Mouse (Mus musculus) embryonic facial prominence, embryonic 14.5 days (tissue): ENCODE data around the gene Sfxn5. TPM values are rescaled to one million over a fixed set of nuclear protein-coding genes. Genes with fewer than 3 reads are reported as not detected.
A peak's percentile ranks its signal among the peaks of the same experiment; 100 is the strongest.

Source experiments
- ATAC-seq: fragments of 200-750 bp; cut with Nextera tagmentation; 2 replicates; pipeline ENCODE4 v1.8.0; 2017; ENCODE audit warnings: low read depth, moderate number of reproducible peaks, moderate TSS enrichment
- DNase-seq: peaks from one replicate; pipeline ENCODE4 v3.0.0-alpha.2; 2015; ENCODE audit warnings: low spot score
- H3K27ac ChIP-seq: fragments of 300-500 bp; sonication (generic); replicated peaks from 2 replicates; pipeline ENCODE4 v1.5.1; 2014; ENCODE audit warnings: low read depth, mild to moderate bottlenecking, low read length, moderate library complexity
- H3K27me3 ChIP-seq: fragments of 300-500 bp; sonication (generic); replicated peaks from 2 replicates; pipeline ENCODE4 v1.6.1; 2014; ENCODE audit warnings: low read length; ENCODE audit not compliant: control insufficient read depth, insufficient read depth
- H3K36me3 ChIP-seq: fragments of 300-500 bp; sonication (generic); 2 replicates; pipeline ENCODE4 v1.6.1; 2014; ENCODE audit warnings: low read length, mixed read lengths; ENCODE audit not compliant: control insufficient read depth, insufficient read depth
- H3K4me1 ChIP-seq: fragments of 300-500 bp; sonication (generic); 2 replicates; pipeline ENCODE4 v1.6.1; 2014; ENCODE audit warnings: antibody characterized with exemption, low read length; ENCODE audit not compliant: control insufficient read depth, insufficient read depth
- H3K4me2 ChIP-seq: fragments of 300-500 bp; sonication (generic); 2 replicates; pipeline ENCODE4 v1.6.1; 2014; ENCODE audit warnings: low read depth, mild to moderate bottlenecking, low read length, moderate library complexity, mixed read lengths
- H3K4me3 ChIP-seq: fragments of 300-500 bp; sonication (generic); 2 replicates; pipeline ENCODE4 v1.5.1; 2014; ENCODE audit warnings: low read depth, mild to moderate bottlenecking, low read length
- H3K9ac ChIP-seq: fragments of 300-500 bp; sonication (generic); 2 replicates; pipeline ENCODE4 v1.6.1; 2014; ENCODE audit warnings: low read depth, mild to moderate bottlenecking, low read length, moderate library complexity, mixed read lengths
- H3K9me3 ChIP-seq: fragments of 300-500 bp; sonication (generic); 2 replicates; pipeline ENCODE4 v1.6.1; 2016; ENCODE audit warnings: low read length; ENCODE audit not compliant: control insufficient read depth
- WGBS: fragments of 180-500 bp; shearing (Covaris S2); extraction: QIAGEN DNeasy Blood & Tissue Kit; methylation state at CpG from one replicate; pipeline ENCODE4 v1.1.7; 2014; 5-methylcytosine and 5-hydroxymethylcytosine counted together
- polyA plus RNA-seq: library from polyadenylated mRNA; unstranded; fragments of >200 nt; fragmentation: Nextera tagmentation; extraction: Ambion mirVana; gene quantifications from 2 replicates; pipeline ENCODE4 v1.2.1, GENCODE M21; 2014

The Sfxn5 gene
- polyA plus RNA-seq, 1 experiment from 2014 or later, result 6.7 TPM

DNA sequence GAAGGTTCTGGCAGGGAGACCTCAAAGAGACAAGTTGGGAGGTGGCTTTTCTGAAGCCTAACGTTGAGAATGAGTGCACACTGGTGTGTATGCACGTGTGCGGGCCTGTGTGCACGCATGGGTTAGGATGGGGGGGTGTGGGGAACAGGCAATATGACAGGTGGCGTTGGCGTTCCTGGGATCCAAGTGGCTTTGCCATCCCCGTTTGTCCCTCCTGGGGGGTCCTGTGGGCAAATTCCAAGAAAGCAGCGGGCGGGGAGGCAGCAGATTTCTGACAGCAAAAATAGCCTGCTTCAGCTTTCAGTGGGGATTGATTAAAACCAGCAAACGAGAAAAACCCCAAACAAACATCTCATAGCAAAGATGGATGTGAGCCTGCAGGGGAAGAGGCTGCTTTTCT is 110.7 kb downstream of the Sfxn5 start:
- H3K9ac ChIP-seq, result no peak overlapping the region
- no peak overlapping the region for H3K4me2 ChIP-seq
- no peaks in the 10 kb centered on the region for H3K9me3 ChIP-seq
- no peaks in the 10 kb centered on the region for H3K36me3 ChIP-seq
- no peak overlapping the region for H3K27ac ChIP-seq
- H3K4me3 ChIP-seq, result no peak overlapping the region
- no peaks in the 10 kb centered on the region for H3K27me3 ChIP-seq
- DNase-seq (no peak), ATAC-seq (no peak)
- WGBS, result 62% methylated on average over 10 of the region's 10 CpGs
- peaks cover 9% of the 10 kb centered on the region for H3K4me1 ChIP-seq

GRCm38 (mm10) chr6:85220917-85221316 is 112.3 kb downstream of the Sfxn5 start:
- Histone ChIP-seq H3K4me1 (peaks cover 9% of the 10 kb centered on the region), H3K27me3 (no peaks in the 10 kb centered on the region), H3K9me3 (no peaks in the 10 kb centered on the region), H3K9ac (no peak overlapping the region), H3K27ac (no peak overlapping the region), H3K36me3 (no peaks in the 10 kb centered on the region), H3K4me2 (no peak overlapping the region), H3K4me3 (no peak overlapping the region)
- ATAC-seq (peak; percentile 64; the same call in 1 of the 2 replicates), DNase-seq (peak; percentile 47)
- 33% methylated on average over 4 of the region's 4 CpGs for WGBS

DNA sequence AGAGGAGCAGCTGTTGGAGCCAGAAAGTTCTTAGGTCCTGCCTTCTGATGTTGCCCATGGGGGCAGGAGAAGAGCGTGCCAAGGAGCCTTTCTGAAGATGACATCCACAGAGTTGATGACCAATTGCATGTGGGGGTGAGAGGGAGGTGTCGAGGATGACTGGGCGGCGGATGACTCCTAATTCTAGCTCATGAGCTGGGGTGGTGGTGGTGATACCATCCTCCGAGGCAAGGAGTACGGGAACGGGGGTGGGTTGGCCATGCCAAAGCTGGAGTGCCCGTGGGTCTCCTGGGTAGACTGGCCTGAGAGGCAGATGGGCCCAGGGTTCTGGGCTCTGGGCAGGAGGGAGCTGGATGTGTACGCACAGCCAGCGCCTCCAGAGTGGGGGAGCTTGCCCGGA is 113.5 kb downstream of the Sfxn5 start:
- no peaks in the 10 kb centered on the region for H3K27me3 ChIP-seq
- ATAC-seq, result no peak
- no peaks in the 10 kb centered on the region for H3K36me3 ChIP-seq
- whole genome bisulfite sequencing, result 93% methylated on average over 11 of the region's 11 CpGs
- no peak for DNase-seq
- no peak overlapping the region for H3K27ac ChIP-seq
- H3K9ac ChIP-seq, result no peak overlapping the region
- H3K4me2 ChIP-seq, result no peak overlapping the region
- H3K4me1 ChIP-seq, result peaks cover 9% of the 10 kb centered on the region
- H3K4me3 ChIP-seq, result no peak overlapping the region
- H3K9me3 ChIP-seq, result no peaks in the 10 kb centered on the region

DNA sequence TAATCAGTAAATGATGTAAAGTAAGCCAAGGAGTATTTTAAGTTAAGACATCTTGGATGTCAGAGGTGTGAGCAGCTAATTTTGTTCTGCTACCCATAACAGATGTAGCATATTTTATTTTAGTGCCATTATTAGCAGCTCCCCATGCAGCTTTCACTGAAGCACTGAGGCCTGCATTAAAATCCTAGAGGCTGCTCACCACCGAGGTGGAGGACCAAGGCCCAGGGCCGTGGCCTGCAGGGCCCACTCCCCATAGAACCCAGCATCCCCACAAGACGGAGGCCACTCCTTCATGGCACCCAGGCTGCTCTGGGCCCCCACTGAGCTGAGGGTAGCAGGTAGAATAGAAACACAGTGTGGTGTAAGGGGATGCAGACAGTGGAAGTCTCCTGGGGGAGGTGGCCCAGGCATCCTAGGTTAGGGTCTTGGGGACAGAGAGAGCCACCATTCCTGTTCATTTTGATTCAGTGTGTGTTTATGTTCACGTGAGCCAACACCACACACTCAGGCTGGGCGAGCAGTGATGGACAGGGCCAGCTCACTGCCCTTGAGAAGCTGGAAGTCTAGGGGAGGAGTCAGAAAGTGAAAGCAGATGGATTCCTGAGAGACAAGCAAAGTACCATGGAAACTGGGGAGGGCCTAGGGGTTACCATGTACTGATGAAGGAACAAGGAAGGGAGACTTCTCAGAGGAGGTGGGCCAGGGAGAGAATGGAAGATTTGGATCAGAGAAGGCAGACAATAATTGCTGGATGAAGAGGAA is 114.4 kb downstream of the Sfxn5 start:
- DNase-seq (no peak), ATAC-seq (no peak)
- Histone ChIP-seq H3K36me3 (no peaks in the 10 kb centered on the region), H3K4me3 (no peak overlapping the region), H3K4me1 (peaks cover 9% of the 10 kb centered on the region), H3K4me2 (no peak overlapping the region), H3K27me3 (no peaks in the 10 kb centered on the region), H3K9me3 (no peaks in the 10 kb centered on the region), H3K27ac (no peak overlapping the region), H3K9ac (no peak overlapping the region)
- WGBS, result 38% methylated on average over 5 of the region's 5 CpGs

GRCm38 (mm10) chr6:85218251-85218650 is 115.0 kb downstream of the Sfxn5 start:
- Histone ChIP-seq H3K4me3 (no peak overlapping the region), H3K9ac (no peak overlapping the region), H3K36me3 (no peaks in the 10 kb centered on the region), H3K4me1 (peaks cover 4% of the 10 kb centered on the region; the same call in 1 of the 2 replicates), H3K27ac (no peak overlapping the region), H3K4me2 (no peak overlapping the region), H3K27me3 (no peaks in the 10 kb centered on the region), H3K9me3 (no peaks in the 10 kb centered on the region)
- no peak for ATAC-seq
- WGBS, result 60% methylated on average over 4 of the region's 4 CpGs
- no peak for DNase-seq

- Histone ChIP-seq H3K27me3 (peaks cover 8% of the 10 kb centered on the region; the same call in 1 of the 2 replicates), H3K27ac (no peak overlapping the region), H3K4me3 (no peak overlapping the region), H3K9me3 (no peaks in the 10 kb centered on the region), H3K4me2 (no peak overlapping the region), H3K36me3 (no peaks in the 10 kb centered on the region), H3K4me1 (peaks cover 5% of the 10 kb centered on the region), H3K9ac (no peak overlapping the region)
- ATAC-seq, result no peak
- no peak for DNase-seq
- 33% methylated on average over 1 of the region's 1 CpGs for WGBS
Observed at GRCm38 (mm10) chr6:85210686-85211085, 122.5 kb downstream of the Sfxn5 start.

DNA sequence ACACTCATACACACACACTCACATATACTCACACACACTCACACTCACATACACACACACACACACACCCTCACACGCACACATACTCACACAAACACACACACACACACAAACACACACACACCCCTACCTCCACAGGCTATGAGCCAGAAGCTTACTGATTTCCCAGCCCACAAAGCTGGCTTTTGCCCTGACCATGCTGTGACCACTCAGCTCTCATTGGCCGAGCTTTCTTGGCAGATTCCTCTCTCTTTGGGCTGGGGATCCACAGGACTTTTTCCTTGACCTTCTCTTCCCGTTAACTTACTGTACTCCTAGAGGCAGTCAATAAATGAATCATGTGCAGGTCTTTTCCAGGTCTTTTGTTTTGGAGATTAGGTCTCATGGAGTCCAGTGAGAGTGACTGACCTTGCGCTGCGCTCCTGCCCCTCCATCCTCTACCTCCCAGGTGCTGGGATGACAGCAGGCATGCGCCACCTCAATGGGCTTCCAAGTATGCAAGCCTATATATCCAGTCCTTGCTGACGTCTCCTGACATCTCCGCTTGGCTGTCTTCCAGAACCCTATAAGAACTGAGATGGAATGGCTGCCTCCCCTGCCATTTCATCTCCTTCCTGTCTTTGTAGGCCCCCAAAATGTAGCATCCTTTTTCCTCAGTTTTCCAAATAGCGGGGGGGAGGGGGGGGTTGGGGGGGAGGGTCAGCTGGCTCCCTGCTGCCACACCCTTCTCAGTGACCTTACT is 123.8 kb downstream of the Sfxn5 start:
- 76% methylated on average over 9 of the region's 9 CpGs for WGBS
- ATAC-seq (no peak), DNase-seq (no peak)

GRCm38 (mm10) chr6:85207345-85207744 is 125.9 kb downstream of the Sfxn5 start:
- peaks cover 8% of the 10 kb centered on the region; the same call in 1 of the 2 replicates for H3K27me3 ChIP-seq
- H3K4me2 ChIP-seq, result no peak overlapping the region
- no peak overlapping the region for H3K4me3 ChIP-seq
- no peaks in the 10 kb centered on the region for H3K36me3 ChIP-seq
- no peak for DNase-seq
- H3K9me3 ChIP-seq, result no peaks in the 10 kb centered on the region
- ATAC-seq, result no peak
- 73% methylated on average over 5 of the region's 5 CpGs for whole genome bisulfite sequencing
- no peak overlapping the region for H3K27ac ChIP-seq
- peaks cover 5% of the 10 kb centered on the region for H3K4me1 ChIP-seq
- H3K9ac ChIP-seq, result no peak overlapping the region

More for the DNA sequence above, 123.8 kb downstream of the Sfxn5 start:
- Histone ChIP-seq H3K4me1 (peaks cover 5% of the 10 kb centered on the region), H3K9ac (no peak overlapping the region), H3K4me2 (no peak overlapping the region), H3K4me3 (no peak overlapping the region), H3K36me3 (no peaks in the 10 kb centered on the region), H3K9me3 (no peaks in the 10 kb centered on the region), H3K27ac (no peak overlapping the region), H3K27me3 (peaks cover 8% of the 10 kb centered on the region; the same call in 1 of the 2 replicates)
